Mouse (Mus musculus): ENCODE measurements around the gene Tmem178.

Tmem178 gene

DNA sequence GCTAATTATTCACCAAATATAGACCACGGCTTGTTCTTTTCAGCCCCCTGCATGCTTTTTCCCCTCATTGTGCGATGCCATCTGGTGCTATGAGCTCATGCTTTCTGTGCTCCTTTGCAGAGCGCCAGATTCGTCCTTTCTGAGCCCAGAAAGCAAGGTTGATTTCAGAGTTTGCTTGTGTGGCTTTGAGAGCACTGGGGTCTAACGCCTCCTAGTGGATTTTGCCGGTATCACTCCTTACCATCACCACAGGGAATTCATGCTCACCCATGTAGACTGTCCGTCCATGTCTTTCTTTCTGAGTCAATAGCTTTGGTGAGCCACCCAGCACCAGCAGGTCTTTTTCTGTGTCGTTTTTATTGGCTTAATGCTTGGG, 38.0 kb downstream of the Tmem178 start:
- in situ Hi-C loops (cut with MboI; ENCODE audit: unreplicated experiment in 2 of 2): no loop called here

- in situ Hi-C loops (cut with MboI; ENCODE audit: unreplicated experiment in 2 of 2): no loop called here
These were observed 38.5 kb downstream of the Tmem178 start for GRCm38 (mm10) chr17:80982976-80983375.

DNA sequence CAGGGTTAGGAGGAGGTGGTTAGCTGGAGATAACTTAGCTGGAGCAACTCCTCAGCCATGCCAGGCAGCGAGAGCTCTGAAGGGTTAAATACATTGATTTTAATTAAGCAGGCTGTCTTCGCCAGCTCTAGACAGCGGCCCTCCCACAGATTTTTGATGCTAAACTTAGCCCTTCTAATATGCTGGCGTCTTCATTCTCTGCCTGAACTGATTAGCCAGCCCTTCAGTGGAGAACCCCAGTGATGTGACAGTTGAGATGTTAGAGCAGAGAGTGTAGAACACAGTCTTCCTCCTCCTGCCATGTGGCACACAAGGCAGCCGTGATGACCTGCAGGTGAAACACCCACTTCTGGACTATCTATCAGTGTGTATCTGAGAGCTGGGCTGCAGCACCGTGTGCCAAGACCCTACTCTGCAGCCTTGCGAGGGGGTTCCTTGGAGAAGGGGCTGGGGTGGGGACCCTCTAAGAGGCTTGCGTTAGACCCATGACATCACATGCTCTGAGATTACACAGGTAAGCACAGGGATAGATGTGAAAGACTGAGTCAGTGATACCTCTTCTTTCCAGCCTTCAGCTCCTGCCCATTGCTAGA, 47.2 kb downstream of the Tmem178 start:
- in situ Hi-C loops (cut with MboI; ENCODE audit: unreplicated experiment in 2 of 2): no loop called here

GRCm38 (mm10) chr17:80997226-80997625, 52.8 kb downstream of the Tmem178 start:
- in situ Hi-C loops (cut with MboI; ENCODE audit: unreplicated experiment in 2 of 2): no loop called here

DNA sequence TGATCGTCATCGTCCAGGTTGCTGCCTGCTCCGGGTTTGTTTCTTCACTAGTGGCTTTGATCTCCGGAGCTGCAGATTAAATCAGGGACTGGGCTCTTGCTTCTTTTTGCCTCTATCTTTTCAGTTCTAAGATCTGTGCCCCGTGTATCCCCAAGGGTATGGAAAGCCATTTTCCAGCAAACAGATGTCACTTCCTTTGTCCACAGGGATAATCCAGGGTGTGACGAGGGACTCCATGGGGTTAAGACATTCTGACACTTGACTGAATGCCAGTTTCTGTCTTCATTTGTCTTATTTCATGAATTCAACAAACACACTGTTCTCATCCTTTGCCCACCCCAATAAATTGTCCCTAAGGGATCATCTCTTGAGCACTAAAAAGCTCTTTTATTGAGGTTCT, 54.5 kb downstream of the Tmem178 start:
- in situ Hi-C loops (cut with MboI; ENCODE audit: unreplicated experiment in 2 of 2): no loop called here

DNA sequence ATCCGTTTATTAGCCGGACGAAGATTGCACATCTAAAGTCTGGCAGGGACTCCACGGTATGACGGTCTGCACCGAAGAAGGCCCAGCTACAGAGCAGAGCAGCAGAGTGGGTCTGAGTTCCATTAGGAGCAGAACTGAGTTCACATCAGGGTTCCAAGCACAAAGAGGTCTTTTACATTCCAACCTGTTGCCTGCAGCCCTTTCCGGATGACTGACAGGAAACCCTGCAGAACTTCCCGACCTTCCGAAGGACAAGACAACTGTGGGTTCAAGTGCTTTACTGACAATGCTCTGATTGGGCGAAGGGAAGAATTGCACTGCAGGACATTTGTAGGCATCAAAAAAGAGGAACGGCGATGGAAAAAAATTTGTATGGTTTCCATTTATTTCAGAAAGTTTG, 56.6 kb downstream of the Tmem178 start:
- in situ Hi-C loops (cut with MboI; ENCODE audit: unreplicated experiment in 2 of 2): no loop called here

DNA sequence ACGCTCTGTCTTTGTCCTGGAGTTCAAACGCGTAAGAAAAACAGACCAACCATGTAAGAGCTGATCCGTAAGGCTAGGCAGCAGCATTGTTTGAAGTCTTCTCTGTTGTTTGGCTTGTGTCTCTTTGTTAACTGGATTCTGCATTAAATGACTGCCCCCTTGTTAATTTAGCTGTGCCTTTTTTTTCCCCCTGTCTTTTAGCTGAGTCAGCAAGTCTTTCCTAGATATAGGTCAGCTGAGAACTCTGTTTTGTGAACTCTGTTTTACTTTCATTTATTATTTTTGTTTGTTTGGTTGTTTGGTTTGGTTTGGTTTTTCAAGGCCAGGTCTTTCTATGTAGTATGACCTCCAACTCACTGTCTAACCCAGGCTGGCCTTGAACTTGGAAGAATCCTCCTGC, 57.2 kb downstream of the Tmem178 start:
- in situ Hi-C loops (cut with MboI; ENCODE audit: unreplicated experiment in 2 of 2): no loop called here

GRCm38 (mm10) chr17:81002130-81002529, 57.7 kb downstream of the Tmem178 start:
- in situ Hi-C loops (cut with MboI; ENCODE audit: unreplicated experiment in 2 of 2): no loop called here

DNA sequence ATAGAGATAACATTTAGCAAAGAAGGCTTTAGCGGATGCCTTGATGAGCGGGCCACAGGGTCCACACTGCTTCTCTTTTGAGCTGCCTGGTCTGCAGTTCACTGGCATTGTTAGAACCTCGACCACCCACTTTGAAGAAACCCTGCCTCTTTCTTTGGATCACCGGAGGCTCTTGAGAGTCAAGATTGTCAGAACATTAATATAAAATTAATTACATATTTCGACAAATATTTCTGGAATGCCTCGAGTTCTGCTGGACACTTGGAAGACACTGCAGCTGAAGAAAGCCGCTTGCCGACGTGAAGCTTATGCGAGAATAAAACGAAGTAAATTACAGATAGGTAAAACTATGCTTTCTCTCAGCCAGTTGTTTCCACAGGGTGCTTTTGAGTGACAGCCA, 60.0 kb downstream of the Tmem178 start:
- in situ Hi-C loops (cut with MboI; ENCODE audit: unreplicated experiment in 2 of 2): no loop called here

- in situ Hi-C loops (cut with MboI; ENCODE audit: unreplicated experiment in 2 of 2): no loop called here
These were observed 60.9 kb downstream of the Tmem178 start for GRCm38 (mm10) chr17:81005292-81005691.

- in situ Hi-C loops (cut with MboI; ENCODE audit: unreplicated experiment in 2 of 2): no loop called here
These were observed 64.7 kb downstream of the Tmem178 start for GRCm38 (mm10) chr17:81009112-81009511.

- in situ Hi-C loops (cut with MboI; ENCODE audit: unreplicated experiment in 2 of 2): no loop called here
These were observed 65.8 kb downstream of the Tmem178 start for GRCm38 (mm10) chr17:81010199-81010598.

DNA sequence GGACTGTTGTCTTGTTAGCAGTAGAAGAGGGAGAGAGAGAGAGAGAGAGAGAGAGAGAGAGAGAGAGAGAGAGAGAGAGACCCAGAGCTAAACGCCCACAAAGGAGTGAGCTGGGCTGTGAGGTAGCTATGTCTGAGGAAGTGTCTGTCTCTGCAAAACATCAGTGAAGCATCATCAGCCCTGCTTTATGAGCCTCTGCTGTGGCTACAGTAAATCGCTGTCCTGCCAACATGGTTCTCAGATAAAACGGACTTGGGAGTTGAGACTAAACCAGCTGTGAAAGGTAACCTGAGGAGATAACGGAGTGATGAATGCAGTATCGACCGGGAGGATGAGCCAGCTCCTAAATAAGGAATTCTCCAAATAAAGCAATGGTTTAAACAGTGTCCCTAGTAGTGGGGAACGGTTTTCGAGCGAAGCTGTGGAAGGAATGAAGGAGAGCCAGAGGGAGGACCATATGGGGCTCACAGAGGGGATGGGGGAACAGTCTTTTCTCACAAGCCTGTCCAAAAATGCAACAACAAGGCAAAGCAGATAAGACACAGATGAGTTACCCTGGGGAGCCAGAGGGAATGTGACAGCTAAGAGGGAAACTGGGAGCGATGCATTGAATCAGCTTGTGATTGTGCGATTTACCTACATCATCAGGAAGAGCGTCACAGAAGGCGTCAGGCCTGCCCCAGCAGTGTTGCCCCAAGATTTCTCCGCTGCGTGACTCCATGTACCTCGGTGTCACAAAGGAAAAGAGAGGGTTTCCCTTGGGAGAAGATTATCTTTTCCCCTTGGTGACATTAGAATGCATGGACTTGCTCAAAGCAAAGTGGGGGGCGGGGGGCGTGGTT, 66.6 kb downstream of the Tmem178 start:
- in situ Hi-C loops (cut with MboI; ENCODE audit: unreplicated experiment in 2 of 2): no loop called here

DNA sequence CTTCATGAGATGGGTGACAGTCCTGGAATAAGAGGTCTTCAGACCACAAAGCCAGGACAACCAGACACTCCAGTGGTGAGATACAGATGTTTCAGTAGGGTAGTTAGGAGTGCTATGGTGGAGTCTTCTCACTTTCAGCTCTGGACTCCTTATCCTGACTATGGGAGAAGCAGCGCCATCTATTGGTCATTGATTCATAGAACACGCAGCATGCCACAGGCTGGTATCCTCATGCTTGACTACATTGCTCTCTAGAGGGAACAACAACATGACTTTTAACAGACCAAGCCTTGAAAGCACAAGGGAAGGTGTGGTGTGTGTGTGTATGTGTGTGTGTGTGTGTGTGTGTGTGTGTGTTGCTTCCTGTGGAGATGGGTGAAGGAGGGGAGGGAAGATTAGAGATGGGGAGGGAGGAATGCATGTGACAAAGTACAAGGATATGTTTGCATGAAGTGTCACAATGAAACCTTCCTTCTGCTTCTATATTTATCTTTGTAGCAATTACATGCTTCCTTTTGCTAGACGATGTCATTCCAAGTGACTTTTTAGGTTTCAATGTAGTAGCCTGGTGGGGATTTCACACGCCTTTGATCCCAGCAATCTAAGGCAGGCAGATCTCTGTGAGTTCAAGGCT, 71.5 kb downstream of the Tmem178 start:
- in situ Hi-C loops (cut with MboI; ENCODE audit: unreplicated experiment in 2 of 2): no loop called here

- in situ Hi-C loops (cut with MboI; ENCODE audit: unreplicated experiment in 2 of 2): no loop called here
These were observed 72.7 kb downstream of the Tmem178 start for GRCm38 (mm10) chr17:81017132-81017531.

DNA sequence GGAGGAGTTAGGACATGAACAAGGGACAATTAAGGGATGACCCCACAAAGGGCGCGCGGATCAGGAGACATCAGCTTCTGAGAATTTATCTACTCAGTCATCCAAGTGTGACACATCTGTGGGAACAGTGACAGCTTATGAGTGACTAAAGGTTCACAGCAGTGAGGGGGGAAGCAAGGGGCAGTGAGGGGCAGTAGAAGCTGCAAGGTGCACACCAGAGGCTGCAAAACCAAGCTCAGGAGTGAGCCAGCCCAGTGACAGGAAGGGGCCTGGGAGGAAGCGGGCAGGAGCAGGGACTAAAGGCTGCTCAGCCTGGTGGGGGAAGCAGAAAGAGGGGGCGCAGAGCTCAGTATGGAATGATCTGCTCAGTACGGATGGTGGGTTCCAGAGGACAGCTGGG, 82.9 kb downstream of the Tmem178 start:
- in situ Hi-C loops (cut with MboI; ENCODE audit: unreplicated experiment in 2 of 2): no loop called here

GRCm38 (mm10) chr17:81031830-81032442, 87.5 kb downstream of the Tmem178 start:
- in situ Hi-C loops (cut with MboI; ENCODE audit: unreplicated experiment in 2 of 2): no loop called here

DNA sequence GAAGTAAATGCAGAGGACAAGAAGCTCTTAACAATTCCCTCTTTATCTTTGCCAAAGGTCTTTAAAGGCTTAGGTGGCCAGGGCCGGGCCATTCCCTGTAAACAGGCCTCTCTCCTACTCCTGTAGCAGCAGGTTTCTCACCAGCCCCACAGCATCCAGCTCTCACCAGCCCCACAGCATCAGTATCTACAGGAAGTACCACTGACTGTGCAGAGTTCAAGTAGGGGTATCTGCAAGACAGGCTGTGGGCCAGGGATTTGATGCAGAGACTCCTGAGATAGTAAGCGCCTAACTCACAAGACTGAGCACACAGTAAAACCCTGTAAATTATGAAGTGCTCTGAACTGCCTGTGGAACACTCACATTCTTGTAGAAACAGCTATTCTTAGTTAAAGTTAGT, 88.5 kb downstream of the Tmem178 start:
- in situ Hi-C loops (cut with MboI; ENCODE audit: unreplicated experiment in 2 of 2): no loop called here

GRCm38 (mm10) chr17:81035354-81035753, 90.9 kb downstream of the Tmem178 start:
- in situ Hi-C loops (cut with MboI; ENCODE audit: unreplicated experiment in 2 of 2): no loop called here

- in situ Hi-C loops (cut with MboI; ENCODE audit: unreplicated experiment in 2 of 2): no loop called here
These were observed 94.4 kb downstream of the Tmem178 start for GRCm38 (mm10) chr17:81038707-81039408.

DNA sequence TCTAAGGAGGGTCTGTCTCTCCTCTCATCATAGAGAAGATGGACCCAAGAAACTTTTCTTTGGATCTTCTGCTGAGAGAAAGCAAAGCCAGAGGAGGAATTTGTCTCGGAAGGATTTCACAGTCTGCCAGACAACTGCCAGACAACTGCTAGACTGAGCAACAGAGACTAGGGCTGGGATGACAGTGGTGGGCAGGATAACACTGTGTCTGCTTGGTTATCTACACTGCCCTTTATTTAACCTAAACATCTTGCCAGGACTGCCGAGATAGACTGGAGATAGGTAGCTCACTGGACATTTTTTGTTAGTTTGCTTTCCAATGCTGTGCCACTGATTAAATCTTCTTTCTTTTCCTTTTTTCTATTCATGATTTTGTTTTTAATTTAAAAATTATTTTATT, 97.2 kb downstream of the Tmem178 start:
- in situ Hi-C loops (cut with MboI; ENCODE audit: unreplicated experiment in 2 of 2): no loop called here
